Mouse (Mus musculus) ES-CJ7 (cell line): Measurements from ENCODE around the gene Sun5.
"Not testable (repeated sequence)": the region's sequence is repeated elsewhere in the genome, so short reads cannot be mapped to it uniquely, and the experiment has no call there.

Experiments
- DNase-seq: peaks from one replicate; pipeline ENCODE4 v3.0.0; 2011; ENCODE audit warnings: low read depth, low spot score

Gene Sun5

GRCm38 (mm10) chr2:153870984-153871383, at the start of gene Sun5:
Sun5 (minus strand) TSS chr2:153871084.
- DNase-seq = no peak

GRCm38 (mm10) chr2:153917930-153918329, 47.0 kb upstream of the Sun5 start, which contains the start of gene Bpifb3:
Bpifb3 (plus strand) TSS chr2:153918230.
- DNase-seq = no peak

GRCm38 (mm10) chr2:153914151-153914550, 43.3 kb upstream of the Sun5 start:
- DNase-seq = no peak

GRCm38 (mm10) chr2:153906626-153907025, 35.7 kb upstream of the Sun5 start:
- DNase-seq = no peak

GRCm38 (mm10) chr2:153902726-153903125, 31.8 kb upstream of the Sun5 start:
- no peak for DNase-seq

GRCm38 (mm10) chr2:153900088-153900487, 29.2 kb upstream of the Sun5 start, which contains the start of gene Bpifb6:
Bpifb6 (plus strand) TSS chr2:153900388.
- no peak for DNase-seq

GRCm38 (mm10) chr2:153899111-153899510, 28.2 kb upstream of the Sun5 start:
- DNase-seq = no peak

- DNase-seq = no peak
Observed at GRCm38 (mm10) chr2:153874745-153875144, 3.9 kb upstream of the Sun5 start, which contains the start of gene Bpifb2. Bpifb2 (plus strand) TSS chr2:153875045.

- no peak for DNase-seq
Observed at GRCm38 (mm10) chr2:153861960-153862359, 8.9 kb downstream of the Sun5 start.

- no peak for DNase-seq
Observed at GRCm38 (mm10) chr2:153860715-153861114, 10.2 kb downstream of the Sun5 start.

GRCm38 (mm10) chr2:153860315-153860714, 10.6 kb downstream of the Sun5 start:
- DNase-seq = no peak

- no peak for DNase-seq
Observed at GRCm38 (mm10) chr2:153859581-153859980, 11.3 kb downstream of the Sun5 start.

- DNase-seq = no peak
Observed at GRCm38 (mm10) chr2:153853544-153853943, 17.3 kb downstream of the Sun5 start.

- peak; percentile 50 for DNase-seq
Observed at GRCm38 (mm10) chr2:153851030-153851360, 19.9 kb downstream of the Sun5 start.

GRCm38 (mm10) chr2:153850351-153851029, 20.4 kb downstream of the Sun5 start:
- peak; percentile 67 for DNase-seq

GRCm38 (mm10) chr2:153848389-153848788, 22.5 kb downstream of the Sun5 start:
- DNase-seq = peak; percentile 51

GRCm38 (mm10) chr2:153842854-153843253, 28.0 kb downstream of the Sun5 start:
- DNase-seq = no peak

GRCm38 (mm10) chr2:153833291-153833690, 37.6 kb downstream of the Sun5 start:
- no peak for DNase-seq

GRCm38 (mm10) chr2:153828704-153829103, 42.2 kb downstream of the Sun5 start:
- no peak for DNase-seq

- no peak for DNase-seq
Observed at GRCm38 (mm10) chr2:153827171-153827830, 43.6 kb downstream of the Sun5 start.

- not testable (repeated sequence) for DNase-seq
Observed at GRCm38 (mm10) chr2:153825900-153826299, 45.0 kb downstream of the Sun5 start.

GRCm38 (mm10) chr2:153824593-153824992, 46.3 kb downstream of the Sun5 start:
- no peak for DNase-seq

- DNase-seq = no peak
Observed at GRCm38 (mm10) chr2:153822005-153822543, 48.8 kb downstream of the Sun5 start.
